Mouse (Mus musculus): Measurements from ENCODE around the gene Spop. TPM values are rescaled to one million over a fixed set of nuclear protein-coding genes. Genes with fewer than 3 reads are reported as not detected.

The Spop gene
- polyA plus RNA-seq (2016; fragmentation: Nextera tagmentation; extraction: Ambion mirVana), result 204 and 215 TPM in 2 replicates

- peak within 1 kb of the TSS; percentile 55 for H3K4me3 ChIP-seq
- H3K4me1 ChIP-seq, result peaks cover 20% of the 10 kb centered on the region
- H3K9me3 ChIP-seq (replicated peaks), result no peaks in the 10 kb centered on the region
- H3K4me2 ChIP-seq (replicated peaks), result peak within 1 kb of the TSS; percentile 66
- 3% methylated on average over 38 of the region's 58 CpGs for WGBS
- H3K36me3 ChIP-seq, result no peaks in the 10 kb centered on the region
- ATAC-seq (ENCODE audit: low FRiP score), result peak; percentile 85
- peak within 1 kb of the TSS; percentile 71 for H3K9ac ChIP-seq
- no peaks in the 10 kb centered on the region for H3K27me3 ChIP-seq
- H3K27ac ChIP-seq, result peak within 1 kb of the TSS; percentile 95
These were observed at the start of gene Spop for GRCm38 (mm10) chr11:95413641-95414535. Gene Spop (plus strand): TSS chr11:95414080.

- no peak for ATAC-seq (ENCODE audit: low FRiP score)
- no peaks in the 10 kb centered on the region for H3K27me3 ChIP-seq
- H3K9ac ChIP-seq, result no peak overlapping the region
- H3K27ac ChIP-seq, result no peak overlapping the region
- H3K4me1 ChIP-seq, result no peaks in the 10 kb centered on the region
- H3K36me3 ChIP-seq, result no peaks in the 10 kb centered on the region
- H3K4me3 ChIP-seq, result no peak overlapping the region
- H3K9me3 ChIP-seq (replicated peaks), result no peaks in the 10 kb centered on the region
- H3K4me2 ChIP-seq (replicated peaks), result no peak overlapping the region
- WGBS, result 88% methylated on average over 5 of the region's 5 CpGs
These were observed 49.5 kb upstream of the Spop start for GRCm38 (mm10) chr11:95364388-95364787.

DNA sequence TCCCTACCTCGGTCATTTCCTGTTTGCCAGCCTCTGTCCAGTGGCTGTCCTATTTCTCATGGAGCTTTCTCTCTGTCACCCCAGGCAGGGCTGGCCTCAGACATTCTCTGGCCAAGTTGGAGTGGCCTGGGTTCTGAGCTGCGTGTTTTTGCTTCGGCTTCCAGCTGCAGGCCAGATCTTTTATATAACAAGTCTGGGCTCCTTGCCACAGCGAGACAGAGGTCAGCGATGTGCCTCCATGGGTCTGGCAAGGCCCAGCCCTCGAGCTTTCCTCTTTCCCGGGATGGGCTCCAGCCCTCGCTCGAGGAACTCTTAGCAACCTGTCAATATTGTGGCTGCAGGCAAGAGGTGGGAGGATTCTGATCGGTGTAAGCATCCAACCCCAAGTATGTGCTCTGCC, 48.3 kb upstream of the Spop start:
- no peak for ATAC-seq (ENCODE audit: low FRiP score)
- Histone ChIP-seq H3K27ac (no peak overlapping the region), H3K9ac (no peak overlapping the region), H3K36me3 (no peaks in the 10 kb centered on the region), H3K4me2 (replicated peaks) (no peak overlapping the region), H3K9me3 (replicated peaks) (no peaks in the 10 kb centered on the region), H3K27me3 (no peaks in the 10 kb centered on the region), H3K4me1 (no peaks in the 10 kb centered on the region), H3K4me3 (no peak overlapping the region)
- WGBS, result 88% methylated on average over 10 of the region's 10 CpGs

DNA sequence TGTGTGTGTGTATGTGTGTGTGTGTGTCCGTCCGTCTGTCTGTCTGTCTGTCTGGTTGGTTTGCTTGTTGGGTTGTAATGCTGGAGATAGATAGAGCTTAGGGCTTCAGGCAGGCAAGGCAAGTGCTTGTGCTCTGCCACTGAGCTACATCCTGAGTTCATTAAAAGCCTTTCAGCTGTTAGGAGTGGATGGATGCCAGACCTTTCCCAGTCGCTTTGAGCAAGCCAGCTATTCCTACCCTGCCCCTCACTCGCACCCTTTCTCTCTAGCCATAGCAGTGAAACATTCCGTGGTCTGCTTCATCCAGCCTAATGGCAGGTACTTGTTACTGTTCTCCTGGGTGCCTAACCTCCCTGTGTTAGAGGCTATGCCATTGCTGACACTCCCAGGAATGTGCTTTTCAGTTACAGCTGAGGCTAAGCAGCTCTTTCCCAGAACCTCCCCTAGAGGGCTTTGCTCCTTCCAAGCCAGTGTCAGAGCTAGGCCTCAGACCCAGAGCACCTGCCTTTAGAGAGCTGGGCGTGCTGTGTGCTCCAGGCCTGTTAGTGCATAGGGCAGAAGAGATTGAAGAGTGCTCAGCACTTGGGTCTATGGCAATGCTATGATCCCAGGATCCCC, 47.5 kb upstream of the Spop start:
- ATAC-seq (ENCODE audit: low FRiP score), result no peak
- Histone ChIP-seq H3K36me3 (no peaks in the 10 kb centered on the region), H3K9me3 (replicated peaks) (no peaks in the 10 kb centered on the region), H3K4me2 (replicated peaks) (no peak overlapping the region), H3K4me1 (no peaks in the 10 kb centered on the region), H3K9ac (no peak overlapping the region), H3K27me3 (no peaks in the 10 kb centered on the region), H3K27ac (no peak overlapping the region), H3K4me3 (no peak overlapping the region)
- WGBS, result 90% methylated on average over 6 of the region's 6 CpGs

- Histone ChIP-seq H3K4me3 (no peak overlapping the region), H3K4me2 (replicated peaks) (no peak overlapping the region), H3K9me3 (replicated peaks) (no peaks in the 10 kb centered on the region), H3K27ac (no peak overlapping the region), H3K36me3 (0 out of 2 replicates have a peak, but pooled peaks cover under 1% of the 10 kb centered on the region), H3K4me1 (no peaks in the 10 kb centered on the region), H3K9ac (no peak overlapping the region), H3K27me3 (no peaks in the 10 kb centered on the region)
- WGBS, result 83% methylated on average over 8 of the region's 8 CpGs
- no peak for ATAC-seq (ENCODE audit: low FRiP score)
These were observed 46.7 kb upstream of the Spop start for GRCm38 (mm10) chr11:95367011-95367735.

DNA sequence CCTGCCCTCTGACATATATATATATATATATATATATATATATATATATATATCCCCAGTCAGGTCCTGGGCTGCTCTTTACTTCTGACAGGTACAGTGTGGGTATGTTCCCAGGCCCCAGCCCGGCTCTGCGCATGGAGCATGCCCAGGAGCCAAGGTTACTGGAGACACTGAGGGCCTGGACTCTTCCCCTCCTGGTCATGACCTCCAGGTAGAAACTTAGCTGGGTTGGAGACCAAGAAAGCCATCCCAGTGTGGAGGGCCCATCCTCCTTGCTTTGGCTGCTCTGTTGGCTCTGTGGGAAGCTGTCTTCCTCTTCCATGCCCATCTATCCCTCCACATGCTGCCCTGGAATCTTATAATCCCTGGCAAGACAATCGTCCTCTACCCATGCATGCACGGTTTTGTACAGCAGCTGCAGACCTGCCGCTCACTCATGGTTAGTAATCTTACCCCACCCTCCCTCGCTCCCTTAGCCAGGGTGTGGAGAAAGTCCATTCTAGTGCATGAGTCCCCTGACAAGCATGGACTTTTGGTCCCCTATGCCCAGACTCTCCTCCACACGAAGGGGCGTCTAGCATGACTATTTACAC, 45.6 kb upstream of the Spop start:
- no peak for ATAC-seq (ENCODE audit: low FRiP score)
- Histone ChIP-seq H3K9me3 (replicated peaks) (no peaks in the 10 kb centered on the region), H3K36me3 (peaks cover 8% of the 10 kb centered on the region; the same call in 1 of the 2 replicates), H3K27ac (no peak overlapping the region), H3K4me3 (no peak overlapping the region), H3K4me1 (no peaks in the 10 kb centered on the region), H3K27me3 (no peaks in the 10 kb centered on the region), H3K4me2 (replicated peaks) (no peak overlapping the region), H3K9ac (no peak overlapping the region)
- 93% methylated on average over 8 of the region's 8 CpGs for WGBS

GRCm38 (mm10) chr11:95368871-95369270, 45.0 kb upstream of the Spop start:
- WGBS, result 95% methylated on average over 4 of the region's 4 CpGs
- Histone ChIP-seq H3K4me2 (replicated peaks) (no peak overlapping the region), H3K4me3 (no peak overlapping the region), H3K4me1 (no peaks in the 10 kb centered on the region), H3K9me3 (replicated peaks) (no peaks in the 10 kb centered on the region), H3K9ac (no peak overlapping the region), H3K27me3 (no peaks in the 10 kb centered on the region), H3K36me3 (peaks cover 13% of the 10 kb centered on the region; the same call in 1 of the 2 replicates), H3K27ac (no peak overlapping the region)
- no peak for ATAC-seq (ENCODE audit: low FRiP score)

GRCm38 (mm10) chr11:95369964-95370890, 43.7 kb upstream of the Spop start:
- WGBS, result 73% methylated on average over 15 of the region's 15 CpGs
- peaks cover 16% of the 10 kb centered on the region; the same call in 1 of the 2 replicates for H3K36me3 ChIP-seq
- H3K9me3 ChIP-seq (replicated peaks), result no peaks in the 10 kb centered on the region
- no peak for ATAC-seq (ENCODE audit: low FRiP score)
- H3K27me3 ChIP-seq, result no peaks in the 10 kb centered on the region
- H3K4me1 ChIP-seq, result no peaks in the 10 kb centered on the region
- no peak overlapping the region for H3K27ac ChIP-seq
- no peak overlapping the region for H3K9ac ChIP-seq
- no peak overlapping the region for H3K4me2 ChIP-seq (replicated peaks)
- no peak overlapping the region for H3K4me3 ChIP-seq

DNA sequence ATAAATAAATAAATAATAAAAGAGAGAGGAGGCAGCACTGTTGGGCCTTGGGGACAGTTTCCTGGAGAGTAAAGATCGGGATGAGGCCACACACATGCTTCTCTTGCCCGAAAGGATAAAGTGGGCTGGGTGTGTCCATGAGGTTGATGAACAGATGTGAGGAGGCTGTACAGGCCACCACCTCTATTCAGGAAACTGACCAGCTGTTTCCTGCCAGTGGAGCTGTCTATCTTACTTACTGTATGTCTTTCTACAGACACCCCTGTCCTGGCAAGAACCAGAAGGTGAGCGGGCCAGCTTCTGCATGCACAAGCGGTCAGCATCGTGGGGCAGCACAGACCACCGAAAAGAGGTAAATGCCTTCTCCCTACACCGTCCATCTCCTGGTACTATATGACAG, 42.7 kb upstream of the Spop start:
- H3K36me3 ChIP-seq, result peaks cover 24% of the 10 kb centered on the region
- no peak overlapping the region for H3K9ac ChIP-seq
- H3K9me3 ChIP-seq (replicated peaks), result no peaks in the 10 kb centered on the region
- no peak overlapping the region for H3K27ac ChIP-seq
- WGBS, result 93% methylated on average over 7 of the region's 7 CpGs
- no peak overlapping the region for H3K4me2 ChIP-seq (replicated peaks)
- no peak for ATAC-seq (ENCODE audit: low FRiP score)
- no peaks in the 10 kb centered on the region for H3K4me1 ChIP-seq
- H3K4me3 ChIP-seq, result no peak overlapping the region
- no peaks in the 10 kb centered on the region for H3K27me3 ChIP-seq

DNA sequence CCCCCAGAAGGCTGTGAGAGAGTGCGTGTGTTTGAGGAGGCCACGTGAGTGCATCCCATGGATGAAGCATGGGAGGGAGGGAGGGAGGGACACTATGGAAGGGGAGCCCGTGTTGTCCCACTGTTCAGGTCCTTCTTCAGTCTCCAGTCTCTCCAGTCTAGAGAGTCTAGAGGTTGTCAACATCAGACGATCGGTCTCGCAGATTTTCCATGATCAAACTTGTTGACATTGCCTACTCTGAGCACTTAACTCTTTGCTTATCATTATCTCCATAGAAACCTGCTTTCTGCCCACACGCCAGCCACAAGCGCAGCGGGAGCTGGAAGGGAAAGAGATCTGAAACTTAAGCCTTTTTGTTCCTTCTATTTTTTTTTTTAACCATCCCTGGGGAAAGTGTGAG, 35.0 kb upstream of the Spop start:
- no peak overlapping the region for H3K27ac ChIP-seq
- no peak overlapping the region for H3K4me2 ChIP-seq (replicated peaks)
- H3K9ac ChIP-seq, result no peak overlapping the region
- no peaks in the 10 kb centered on the region for H3K27me3 ChIP-seq
- ATAC-seq (ENCODE audit: low FRiP score), result no peak
- 83% methylated on average over 9 of the region's 9 CpGs for WGBS
- peaks cover 34% of the 10 kb centered on the region for H3K36me3 ChIP-seq
- H3K9me3 ChIP-seq (replicated peaks), result no peaks in the 10 kb centered on the region
- H3K4me3 ChIP-seq, result no peak overlapping the region
- no peaks in the 10 kb centered on the region for H3K4me1 ChIP-seq

DNA sequence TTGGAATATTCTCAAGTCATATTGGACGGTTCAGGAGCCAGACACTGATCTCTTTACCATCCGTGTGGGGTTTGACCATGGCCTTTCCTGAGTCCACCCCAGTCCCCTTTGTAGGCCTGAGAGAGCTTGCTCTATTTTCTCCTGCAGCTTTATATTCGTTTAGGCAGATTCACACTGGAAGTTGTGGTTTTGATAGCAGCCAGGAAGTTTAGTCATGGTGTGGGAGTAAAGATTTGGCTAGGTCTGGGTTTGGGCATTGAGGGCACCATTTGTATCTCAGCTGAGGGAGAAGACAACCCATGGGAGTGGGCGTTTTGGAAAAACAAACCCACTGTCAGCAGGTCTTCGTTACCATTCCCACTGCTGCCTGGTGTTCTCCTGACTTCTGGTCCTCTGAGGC, 34.3 kb upstream of the Spop start:
- H3K27ac ChIP-seq, result no peak overlapping the region
- ATAC-seq (ENCODE audit: low FRiP score), result no peak
- no peaks in the 10 kb centered on the region for H3K4me1 ChIP-seq
- WGBS, result 77% methylated on average over 5 of the region's 5 CpGs
- H3K27me3 ChIP-seq, result no peaks in the 10 kb centered on the region
- no peaks in the 10 kb centered on the region for H3K9me3 ChIP-seq (replicated peaks)
- peaks cover 34% of the 10 kb centered on the region for H3K36me3 ChIP-seq
- no peak overlapping the region for H3K9ac ChIP-seq
- no peak overlapping the region for H3K4me2 ChIP-seq (replicated peaks)
- no peak overlapping the region for H3K4me3 ChIP-seq

Data from hindbrain, embryonic 12.5 days (tissue).